Mouse (Mus musculus) ovary, adult 10 weeks (tissue): Measurements from ENCODE around the gene Gm42372. TPM values are rescaled to one million over a fixed set of nuclear protein-coding genes. Genes with fewer than 3 reads are reported as not detected.

Source experiments
- polyA plus RNA-seq: library from polyadenylated mRNA; stranded (reverse); fragments of 350-450 nt; fragmentation: Illumina TruSeq; extraction: RNeasy Lipid Tissue Mini Kit (QIAGEN cat#74804); gene quantifications from one replicate; pipeline ENCODE4 v1.2.3, GENCODE M21; 2014

The Gm42372 gene
- polyA plus RNA-seq = not detected

GRCm38 (mm10) chr7:16982859-16983568, at the start of gene Gm42372:
Gene Gm42372, plus strand, starts transcription at chr7:16983086.

DNA sequence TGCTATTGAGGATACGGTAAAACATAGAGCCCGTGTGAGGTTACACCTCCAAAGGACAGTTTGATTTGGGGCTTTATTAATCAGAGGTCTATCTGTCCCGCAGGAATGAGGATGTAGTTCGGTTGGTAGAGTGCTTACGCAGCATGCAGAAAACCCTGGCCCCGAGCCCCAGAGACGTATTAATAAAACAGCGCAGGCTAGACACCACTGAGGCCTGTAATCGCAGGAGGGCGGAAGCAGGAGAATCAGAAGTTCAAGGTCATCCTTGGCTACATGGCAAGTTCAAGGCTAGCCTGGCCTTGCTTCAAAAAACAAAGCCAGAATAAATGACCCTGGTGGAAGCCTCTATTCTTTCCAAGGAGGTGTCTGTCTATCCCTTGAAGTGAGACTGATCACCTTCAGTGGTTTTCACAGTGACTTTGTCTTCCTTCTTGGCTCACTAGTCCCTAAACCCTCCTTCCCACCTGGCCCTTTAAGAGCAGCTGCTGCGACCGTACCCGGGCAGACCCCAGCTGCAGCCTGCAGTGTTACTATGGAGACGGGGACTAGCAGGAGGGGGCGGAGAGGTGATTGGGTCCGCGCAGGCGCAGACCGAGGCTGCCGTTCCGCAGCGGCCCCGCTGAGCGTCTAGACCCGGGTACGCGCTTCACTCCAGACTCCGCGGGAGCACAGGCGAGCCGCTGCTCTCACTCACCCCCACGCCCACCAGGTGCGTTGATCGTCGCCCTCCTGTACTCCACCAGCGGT, 38.7 kb upstream of the Gm42372 start, which contains the start of gene Pnmal2:
Gene Pnmal2, plus strand, starts transcription at position 622 of the 747 bp plus-strand sequence.

GRCm38 (mm10) chr7:16959539-16960187, 23.2 kb upstream of the Gm42372 start, which contains the start of gene Pnmal1:
Gene Pnmal1, plus strand, starts transcription at chr7:16959679.

DNA sequence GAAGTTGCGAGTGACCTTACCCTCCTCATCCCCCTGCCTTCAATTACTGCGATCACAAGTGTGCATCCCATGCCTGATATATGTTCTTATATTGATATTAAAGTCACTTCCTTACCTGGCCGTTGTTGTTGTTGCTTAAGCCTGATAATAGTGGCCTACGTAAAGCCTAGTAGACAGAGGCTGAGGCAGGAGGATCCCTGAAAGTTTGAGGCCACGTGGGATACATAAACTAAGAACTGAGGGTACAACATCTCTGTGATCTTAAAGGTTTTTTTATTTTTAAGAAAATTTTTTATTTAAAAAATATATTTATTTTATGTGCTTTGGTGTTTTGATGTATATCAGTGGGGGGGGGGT, 9.5 kb downstream of the Gm42372 start, which contains the start of gene Ccdc8:
Gene Ccdc8, plus strand, starts transcription at position 258 of the 357 bp plus-strand sequence.

DNA sequence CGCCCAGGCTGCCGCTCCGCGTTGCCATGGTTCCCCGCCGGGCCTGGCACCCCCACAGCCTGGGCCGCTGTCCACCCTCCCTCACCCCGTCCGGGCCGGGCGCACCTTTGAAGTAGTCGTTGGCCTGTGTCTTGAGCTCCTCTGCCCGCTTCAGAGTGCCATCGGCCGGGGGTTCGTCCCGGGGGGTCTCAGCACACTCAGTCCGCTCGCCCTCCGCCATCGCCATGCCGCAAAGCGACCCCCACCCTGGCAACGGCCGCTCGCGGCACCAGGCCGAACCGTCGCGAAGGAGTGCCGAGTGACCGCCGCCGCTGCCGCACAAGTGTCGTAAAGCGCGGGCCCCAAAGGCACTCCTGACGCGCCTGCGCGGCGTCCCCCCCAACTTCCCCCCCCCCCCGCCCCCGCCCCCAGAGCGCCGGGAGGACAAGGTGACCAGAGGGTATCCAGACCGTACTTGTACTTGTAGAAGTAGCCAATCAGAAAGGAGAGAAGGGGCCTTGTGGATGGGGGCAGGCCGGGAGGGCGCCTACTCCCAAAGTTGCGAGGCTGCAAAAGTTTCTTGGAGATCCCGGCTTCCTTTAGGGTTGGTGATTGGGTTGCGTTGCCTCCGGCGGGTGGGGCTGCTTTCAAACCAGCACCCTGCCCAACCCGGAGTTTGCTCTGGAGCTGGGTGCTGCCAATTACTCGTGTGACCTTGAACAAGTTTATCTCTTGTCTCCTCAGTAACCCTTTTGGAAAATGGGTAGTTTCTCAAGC, 44.9 kb downstream of the Gm42372 start, which contains the start of gene Ppp5c:
Gene Ppp5c, minus strand, starts transcription at position 337 of the 756 bp plus-strand sequence.

Other genes with a start within 250 kb of the Gm42372 start
- 64.2 TPM for gene Ap2s1, start 244.7 kb upstream of the Gm42372 start, polyA plus RNA-seq
- 7.4 TPM for gene Slc1a5, start 201.7 kb upstream of the Gm42372 start, polyA plus RNA-seq
- 27.4 TPM for gene Strn4, start 167.2 kb upstream of the Gm42372 start, polyA plus RNA-seq
- gene Fkrp, start 166.4 kb upstream of the Gm42372 start, polyA plus RNA-seq = 7.8 TPM
- gene Prkd2, start 140.2 kb upstream of the Gm42372 start, polyA plus RNA-seq = 0.46 TPM
- 3.2 TPM for gene Dact3, start 107.8 kb upstream of the Gm42372 start, polyA plus RNA-seq
- 0.57 TPM for gene Gng8, start 91.3 kb upstream of the Gm42372 start, polyA plus RNA-seq
- gene Ptgir, start 76.6 kb upstream of the Gm42372 start, polyA plus RNA-seq = 1.7 TPM
- 30.5 TPM for gene Calm3, start 59.0 kb upstream of the Gm42372 start, polyA plus RNA-seq
- gene Pnmal2, start 38.4 kb upstream of the Gm42372 start, polyA plus RNA-seq = 4.2 TPM
- gene Pnmal1, start 23.4 kb upstream of the Gm42372 start, polyA plus RNA-seq = 1.6 TPM
- gene Ccdc8, start 9.6 kb downstream of the Gm42372 start, polyA plus RNA-seq = 8.7 TPM
- gene Ppp5c, start 44.8 kb downstream of the Gm42372 start, polyA plus RNA-seq = 7.8 TPM
- gene Hif3a, start 79.3 kb downstream of the Gm42372 start, polyA plus RNA-seq = 1.7 TPM
- gene Psg16, start 91.0 kb downstream of the Gm42372 start, polyA plus RNA-seq = not detected
- gene Ceacam3, start 167.2 kb downstream of the Gm42372 start, polyA plus RNA-seq = not detected
- not detected for gene Psg29, start 220.4 kb downstream of the Gm42372 start, polyA plus RNA-seq